Mouse (Mus musculus) retina, adult 2 months (tissue): ENCODE data around the gene Vsir.
A peak's percentile ranks its signal among the peaks of the same experiment; 100 is the strongest.

ENCODE experiments used
- DNase-seq: peaks from one replicate; pipeline ENCODE4 v3.0.0-alpha.2; 2012; ENCODE audit warnings: low read depth, low spot score

The Vsir gene

GRCm38 (mm10) chr10:60381142-60381925, 34.7 kb downstream of the Vsir start:
- no peak for DNase-seq

GRCm38 (mm10) chr10:60388332-60388731, 41.7 kb downstream of the Vsir start:
- DNase-seq = no peak

- no peak for DNase-seq
These were observed 42.8 kb downstream of the Vsir start for GRCm38 (mm10) chr10:60389447-60389865.

- no peak for DNase-seq
These were observed 43.7 kb downstream of the Vsir start for GRCm38 (mm10) chr10:60390177-60390903.

- DNase-seq = no peak
These were observed 44.3 kb downstream of the Vsir start for GRCm38 (mm10) chr10:60390904-60391420.

- DNase-seq = no peak
These were observed 45.0 kb downstream of the Vsir start for GRCm38 (mm10) chr10:60391661-60392060.

GRCm38 (mm10) chr10:60394936-60395335, 48.3 kb downstream of the Vsir start:
- DNase-seq = no peak

- no peak for DNase-seq
These were observed 49.0 kb downstream of the Vsir start for GRCm38 (mm10) chr10:60395605-60396004.

GRCm38 (mm10) chr10:60398051-60398814, 51.6 kb downstream of the Vsir start:
- no peak for DNase-seq

- no peak for DNase-seq
These were observed 52.8 kb downstream of the Vsir start, which contains the start of gene Gm17455 for GRCm38 (mm10) chr10:60399449-60399848. Gene Gm17455 (plus strand): TSS chr10:60399726.

GRCm38 (mm10) chr10:60400507-60401295, 54.0 kb downstream of the Vsir start:
- DNase-seq = no peak

GRCm38 (mm10) chr10:60405460-60406177, 59.0 kb downstream of the Vsir start:
- DNase-seq = no peak

- peak; percentile 47 for DNase-seq
These were observed 61.2 kb downstream of the Vsir start for GRCm38 (mm10) chr10:60407831-60408230.

- no peak for DNase-seq
These were observed 65.1 kb downstream of the Vsir start for GRCm38 (mm10) chr10:60411794-60412193.

- DNase-seq = no peak
These were observed 67.1 kb downstream of the Vsir start for GRCm38 (mm10) chr10:60413756-60414155.

GRCm38 (mm10) chr10:60417041-60417440, 70.4 kb downstream of the Vsir start:
- no peak for DNase-seq

GRCm38 (mm10) chr10:60418137-60418536, 71.5 kb downstream of the Vsir start:
- DNase-seq = peak; percentile 32

- no peak for DNase-seq
These were observed 73.0 kb downstream of the Vsir start for GRCm38 (mm10) chr10:60419624-60420023.
